Mouse (Mus musculus): ENCODE results near the gene Lrrc4. TPM values are rescaled to one million over a fixed set of nuclear protein-coding genes. Genes with fewer than 3 reads are reported as not detected.

The Lrrc4 gene
- polyA plus RNA-seq, 1 experiment = 0.06 TPM

DNA sequence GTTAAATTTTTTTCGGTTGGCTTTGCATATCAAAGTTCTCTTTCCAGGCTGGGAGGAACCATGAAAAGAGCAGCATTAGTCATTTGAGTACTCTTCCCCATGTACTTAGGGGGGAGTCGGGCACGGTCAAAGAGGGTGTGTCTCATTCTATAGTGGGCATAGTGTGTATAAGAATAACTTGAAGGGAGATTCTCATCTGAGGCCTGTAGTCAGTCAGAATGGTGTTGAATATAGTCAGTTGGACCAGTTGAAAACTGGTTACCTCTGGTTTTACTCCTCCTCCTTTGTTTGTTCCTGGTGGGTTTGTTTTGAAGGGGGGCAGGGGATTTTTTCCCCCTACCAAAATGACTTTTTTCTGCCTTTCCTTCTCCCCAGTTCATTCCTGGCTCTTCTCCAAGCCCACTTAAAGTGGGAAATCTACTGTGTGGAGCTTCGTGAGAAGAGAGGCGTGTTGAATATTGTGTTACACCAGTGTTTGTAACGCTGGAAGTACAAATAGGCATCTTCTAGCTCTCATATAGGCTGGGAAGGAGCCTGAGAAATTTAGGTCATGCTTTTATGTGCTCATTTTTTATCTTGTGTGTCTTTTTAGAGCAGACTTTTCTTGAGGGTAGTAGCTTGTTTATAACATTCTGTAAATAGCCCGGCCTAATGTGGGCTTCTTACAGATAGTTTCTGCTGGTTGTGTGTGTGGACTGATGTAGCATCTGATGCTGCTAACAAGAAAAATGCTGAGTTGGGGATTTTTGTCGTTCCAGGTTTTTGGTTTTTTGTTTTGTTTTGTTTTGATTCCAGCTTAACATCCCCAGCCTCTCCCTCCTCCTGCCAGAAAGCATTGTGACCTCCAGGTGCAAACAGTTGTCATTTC is 125.2 kb downstream of the Lrrc4 start:
- no peaks in the 10 kb centered on the region for H3K27me3 ChIP-seq (replicated peaks)
- peaks cover 4% of the 10 kb centered on the region; the same call in 1 of the 2 replicates for H3K9me3 ChIP-seq
- H3K4me1 ChIP-seq = peaks cover 39% of the 10 kb centered on the region
- no peak for TF ChIP-seq GATA1 (IDR thresholded peaks at IDR 0.05; ENCODE audit: borderline replicate concordance, low read length)
- TF ChIP-seq FLI1 (IDR thresholded peaks at IDR 0.05; ENCODE audit: low read length) = no peak
- peaks cover 72% of the 10 kb centered on the region for H3K36me3 ChIP-seq (replicated peaks; ENCODE audit: low read length)
- H3K4me3 ChIP-seq (replicated peaks) = no peak overlapping the region

DNA sequence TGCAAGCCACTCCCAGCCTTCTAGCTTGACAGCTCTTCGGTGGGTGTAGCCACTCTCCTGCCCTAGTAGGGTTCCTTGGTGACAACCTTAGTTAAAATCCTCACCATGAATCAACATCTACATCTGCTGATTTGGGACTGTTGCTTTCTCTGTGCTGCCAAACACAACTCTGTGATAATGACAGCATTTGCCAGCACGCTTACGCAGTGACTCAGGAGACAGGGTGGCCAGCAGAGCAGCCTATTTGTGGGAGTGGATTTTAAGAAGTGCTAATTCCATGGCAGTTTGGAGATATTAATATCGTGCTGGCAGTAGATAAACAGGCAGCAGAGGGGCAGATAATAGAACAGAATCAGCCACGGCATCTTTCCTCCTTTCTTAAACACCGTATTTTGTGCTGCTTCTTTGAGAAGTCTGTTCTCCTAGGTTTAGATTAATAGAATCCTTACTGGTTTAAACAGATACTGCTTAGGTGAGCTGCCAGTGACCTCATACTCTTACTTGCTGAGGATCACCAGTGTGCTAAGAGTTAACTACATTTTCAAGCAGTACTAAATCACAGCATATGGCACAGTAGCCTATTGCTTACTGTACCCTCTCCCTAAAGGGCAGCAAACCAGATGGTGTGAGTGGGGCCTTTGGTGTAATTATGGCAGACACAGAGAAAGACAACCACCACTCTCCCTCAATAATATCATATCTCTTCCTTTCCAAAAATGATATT is 126.0 kb downstream of the Lrrc4 start:
- Histone ChIP-seq H3K4me3 (replicated peaks) (no peak overlapping the region), H3K9me3 (peaks cover 4% of the 10 kb centered on the region; the same call in 1 of the 2 replicates), H3K27me3 (replicated peaks) (no peaks in the 10 kb centered on the region), H3K36me3 (replicated peaks; ENCODE audit: low read length) (peaks cover 71% of the 10 kb centered on the region), H3K4me1 (peaks cover 39% of the 10 kb centered on the region)
- TF ChIP-seq FLI1 (IDR thresholded peaks at IDR 0.05; ENCODE audit: low read length) (no peak), GATA1 (IDR thresholded peaks at IDR 0.05; ENCODE audit: borderline replicate concordance, low read length) (no peak)

DNA sequence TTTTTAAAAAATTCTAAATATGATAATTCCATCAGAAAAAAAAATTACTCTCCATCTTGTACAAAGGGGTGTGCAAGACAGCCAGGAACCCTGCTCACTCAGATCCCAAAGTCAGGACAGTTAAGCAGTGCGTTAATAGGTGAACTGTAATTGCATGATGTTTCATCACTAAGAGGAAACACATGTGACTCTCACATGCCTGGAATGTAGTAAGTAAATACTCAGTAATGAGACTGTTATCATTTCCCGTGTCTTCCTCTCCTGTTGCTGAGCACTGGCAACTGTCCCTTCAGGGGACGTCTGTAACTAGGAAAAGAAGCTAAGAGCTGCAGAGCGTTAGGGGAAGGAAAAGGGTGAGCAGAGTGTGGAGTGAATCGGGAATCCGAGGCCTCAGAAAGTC is 126.9 kb downstream of the Lrrc4 start:
- Histone ChIP-seq H3K9me3 (peaks cover 4% of the 10 kb centered on the region; the same call in 1 of the 2 replicates), H3K36me3 (replicated peaks; ENCODE audit: low read length) (peaks cover 67% of the 10 kb centered on the region), H3K4me1 (peaks cover 30% of the 10 kb centered on the region), H3K27me3 (replicated peaks) (no peaks in the 10 kb centered on the region), H3K4me3 (replicated peaks) (no peak overlapping the region)
- TF ChIP-seq FLI1 (IDR thresholded peaks at IDR 0.05; ENCODE audit: low read length) = no peak
- TF ChIP-seq GATA1 (IDR thresholded peaks at IDR 0.05; ENCODE audit: borderline replicate concordance, low read length) = no peak

DNA sequence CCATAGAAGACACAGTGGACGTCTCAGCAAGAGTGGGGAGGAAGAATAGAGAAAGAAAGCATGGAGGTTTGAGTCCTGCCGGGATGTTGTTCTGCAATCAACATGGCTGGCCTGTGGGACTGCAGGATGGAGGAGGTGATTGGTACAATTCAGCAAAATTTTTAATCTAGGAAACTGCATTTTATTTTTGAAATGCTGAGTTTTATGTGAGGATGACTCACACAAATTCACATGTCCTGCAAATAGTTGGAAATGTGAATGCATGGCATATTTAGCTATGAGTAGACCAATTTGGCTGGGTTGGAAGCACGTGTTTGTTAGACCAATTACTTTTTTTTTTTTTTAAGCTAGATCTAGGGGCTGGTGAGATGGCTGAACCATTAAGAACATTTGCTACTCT is 134.3 kb downstream of the Lrrc4 start:
- H3K36me3 ChIP-seq (replicated peaks; ENCODE audit: low read length) = peaks cover 64% of the 10 kb centered on the region
- TF ChIP-seq GATA1 (IDR thresholded peaks at IDR 0.05; ENCODE audit: borderline replicate concordance, low read length) (no peak), FLI1 (IDR thresholded peaks at IDR 0.05; ENCODE audit: low read length) (no peak)
- peaks cover 39% of the 10 kb centered on the region for H3K4me1 ChIP-seq
- no peak overlapping the region for H3K4me3 ChIP-seq (replicated peaks)
- peaks cover 1% of the 10 kb centered on the region; the same call in 1 of the 2 replicates for H3K9me3 ChIP-seq
- H3K27me3 ChIP-seq (replicated peaks) = no peaks in the 10 kb centered on the region

DNA sequence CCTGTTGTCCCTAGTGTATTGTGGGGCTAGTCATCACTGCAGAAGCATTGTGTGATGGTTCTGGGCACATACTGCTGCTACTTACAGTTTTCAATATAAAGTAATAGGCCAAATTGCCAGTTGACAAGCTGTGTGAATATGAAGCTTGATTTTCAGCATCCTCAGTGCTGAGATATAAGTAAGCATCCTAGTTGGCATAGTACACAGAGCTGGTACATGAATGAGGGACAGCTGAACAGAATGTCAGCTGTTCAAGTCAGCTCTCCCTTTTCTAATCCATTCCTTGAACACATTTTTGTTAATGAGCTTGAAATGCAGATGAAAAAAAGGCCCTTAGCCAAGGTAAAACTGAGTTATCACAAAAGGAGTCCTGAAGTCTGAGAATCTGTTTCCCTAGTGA is 138.9 kb downstream of the Lrrc4 start:
- Histone ChIP-seq H3K4me3 (replicated peaks) (no peak overlapping the region), H3K27me3 (replicated peaks) (no peaks in the 10 kb centered on the region), H3K9me3 (no peaks in the 10 kb centered on the region), H3K36me3 (replicated peaks; ENCODE audit: low read length) (peaks cover 48% of the 10 kb centered on the region), H3K4me1 (peaks cover 26% of the 10 kb centered on the region)
- TF ChIP-seq FLI1 (IDR thresholded peaks at IDR 0.05; ENCODE audit: low read length) (no peak), GATA1 (IDR thresholded peaks at IDR 0.05; ENCODE audit: borderline replicate concordance, low read length) (no peak)

DNA sequence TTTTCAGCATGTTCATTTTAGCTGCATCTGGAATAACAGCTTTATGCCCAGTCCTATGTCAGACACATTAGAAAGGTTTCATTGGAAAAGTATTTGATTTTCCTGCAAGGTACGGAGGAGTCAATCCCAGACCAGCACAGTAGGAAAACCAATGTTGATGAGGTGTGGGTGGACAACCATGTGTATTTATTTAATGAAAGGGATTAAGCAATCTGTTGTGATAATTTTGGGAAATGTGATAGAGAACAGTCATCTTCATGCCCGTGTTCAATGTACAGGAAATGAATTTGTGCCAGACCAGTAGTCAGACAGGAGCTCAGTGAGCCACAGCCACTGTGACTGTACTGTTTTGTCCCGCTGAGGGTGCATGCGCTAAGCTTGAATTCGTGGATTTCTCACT is 143.8 kb downstream of the Lrrc4 start:
- peaks cover 33% of the 10 kb centered on the region for H3K36me3 ChIP-seq (replicated peaks; ENCODE audit: low read length)
- peaks cover 23% of the 10 kb centered on the region; the same call in 1 of the 2 replicates for H3K4me1 ChIP-seq
- H3K4me3 ChIP-seq (replicated peaks) = no peak overlapping the region
- H3K9me3 ChIP-seq = no peaks in the 10 kb centered on the region
- TF ChIP-seq GATA1 (IDR thresholded peaks at IDR 0.05; ENCODE audit: borderline replicate concordance, low read length) (no peak), FLI1 (IDR thresholded peaks at IDR 0.05; ENCODE audit: low read length) (no peak)
- no peaks in the 10 kb centered on the region for H3K27me3 ChIP-seq (replicated peaks)

DNA sequence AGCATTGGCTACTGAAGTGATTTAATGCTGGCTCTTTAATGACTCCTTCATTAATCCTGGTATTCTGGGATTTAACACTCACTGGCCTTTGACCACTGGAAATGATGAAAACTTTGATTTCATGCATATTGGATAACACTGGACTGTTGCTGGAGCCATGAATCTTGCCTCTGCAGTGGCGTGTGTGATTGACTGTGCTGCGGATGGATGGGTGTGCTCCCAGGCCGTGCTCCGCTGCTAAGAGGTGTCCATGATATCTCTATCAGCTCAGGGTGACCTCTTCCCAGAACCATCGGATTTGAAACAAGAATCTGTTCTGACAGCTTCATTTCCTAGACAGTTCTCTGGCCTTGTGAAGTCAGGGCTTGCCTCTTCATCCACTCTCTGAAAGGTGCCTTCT is 145.8 kb downstream of the Lrrc4 start:
- no peak for TF ChIP-seq FLI1 (IDR thresholded peaks at IDR 0.05; ENCODE audit: low read length)
- no peak for TF ChIP-seq GATA1 (IDR thresholded peaks at IDR 0.05; ENCODE audit: borderline replicate concordance, low read length)
- Histone ChIP-seq H3K36me3 (replicated peaks; ENCODE audit: low read length) (peaks cover 40% of the 10 kb centered on the region), H3K4me1 (peaks cover 23% of the 10 kb centered on the region; the same call in 1 of the 2 replicates)

DNA sequence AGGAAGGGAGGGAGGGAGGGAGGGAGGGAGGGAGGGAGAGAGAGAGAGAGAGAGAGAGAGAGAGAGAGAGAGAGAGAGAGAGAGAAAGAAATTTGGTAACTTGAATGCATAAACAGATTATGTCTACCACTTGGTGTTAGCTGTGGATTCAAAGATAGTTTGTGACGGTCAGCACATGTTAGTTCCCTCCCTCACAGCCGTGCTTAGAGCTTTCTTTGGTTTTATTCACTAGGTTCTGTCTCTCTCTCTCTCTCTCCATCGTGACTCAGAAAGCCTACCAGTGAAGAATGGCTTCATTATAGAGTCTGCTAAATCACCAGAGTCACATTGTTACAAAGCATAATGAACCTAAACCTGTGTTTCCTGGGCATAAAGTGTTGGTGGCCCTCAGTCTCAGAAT is 146.5 kb downstream of the Lrrc4 start:
- Histone ChIP-seq H3K36me3 (replicated peaks; ENCODE audit: low read length) (peaks cover 40% of the 10 kb centered on the region), H3K27me3 (replicated peaks) (no peaks in the 10 kb centered on the region), H3K9me3 (no peaks in the 10 kb centered on the region), H3K4me1 (peaks cover 26% of the 10 kb centered on the region; the same call in 1 of the 2 replicates), H3K4me3 (replicated peaks) (no peak overlapping the region)
- TF ChIP-seq FLI1 (IDR thresholded peaks at IDR 0.05; ENCODE audit: low read length) (no peak), GATA1 (IDR thresholded peaks at IDR 0.05; ENCODE audit: borderline replicate concordance, low read length) (no peak)

More for the DNA sequence above, 145.8 kb downstream of the Lrrc4 start:
- Histone ChIP-seq H3K27me3 (replicated peaks) (no peaks in the 10 kb centered on the region), H3K9me3 (no peaks in the 10 kb centered on the region), H3K4me3 (replicated peaks) (no peak overlapping the region)

DNA sequence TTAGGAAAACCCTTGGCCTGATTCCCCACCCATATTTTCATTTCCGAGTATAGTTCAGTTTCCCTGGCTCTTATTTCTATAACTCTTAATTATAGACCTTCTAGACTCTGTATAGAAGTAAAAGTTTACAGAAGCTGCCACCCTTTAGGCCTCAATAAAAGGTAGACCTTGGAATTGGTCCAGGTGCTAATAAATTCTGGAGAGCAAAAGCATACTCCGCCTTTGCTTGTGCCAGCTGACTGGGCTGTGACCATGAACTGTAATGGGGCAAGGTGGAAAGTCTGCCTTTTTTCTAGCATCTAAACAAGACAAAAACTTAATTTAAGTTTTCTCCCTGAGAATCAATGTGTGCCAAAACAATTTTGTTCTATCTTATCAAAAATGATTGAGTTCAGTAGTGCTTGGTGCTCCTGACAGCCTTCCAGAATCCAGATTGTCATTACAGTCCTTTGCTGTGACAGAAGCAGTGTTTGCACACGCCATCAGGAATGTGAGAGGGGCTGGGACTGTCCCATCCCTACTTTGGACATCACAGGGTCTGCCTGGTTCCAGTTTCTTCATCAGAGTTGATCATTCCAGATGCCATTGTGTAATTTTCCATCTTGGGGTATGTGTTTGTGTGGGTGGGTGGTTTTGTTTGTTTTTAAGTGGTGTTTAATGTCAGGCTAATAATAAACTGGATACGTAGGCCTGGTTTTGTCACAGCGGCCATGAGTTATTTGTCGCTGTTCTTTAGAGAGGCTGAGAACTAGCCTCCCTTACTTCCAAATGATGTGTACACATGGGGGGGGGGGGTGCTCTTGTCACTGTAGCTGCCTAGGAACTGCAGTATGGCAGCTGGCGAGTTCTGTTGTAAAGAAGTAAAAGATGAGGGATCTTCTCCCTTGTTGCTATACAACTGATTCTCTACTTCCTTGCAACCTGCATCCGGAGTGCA is 149.8 kb downstream of the Lrrc4 start:
- TF ChIP-seq FLI1 (IDR thresholded peaks at IDR 0.05; ENCODE audit: low read length) (no peak), GATA1 (IDR thresholded peaks at IDR 0.05; ENCODE audit: borderline replicate concordance, low read length) (no peak)
- Histone ChIP-seq H3K4me3 (replicated peaks) (no peak overlapping the region), H3K27me3 (replicated peaks) (no peaks in the 10 kb centered on the region), H3K4me1 (peaks cover 30% of the 10 kb centered on the region), H3K9me3 (no peaks in the 10 kb centered on the region), H3K36me3 (replicated peaks; ENCODE audit: low read length) (peaks cover 32% of the 10 kb centered on the region)
